Mouse (Mus musculus) limb, embryonic 12.5 days (tissue): ENCODE data around the gene Ran. TPM values are rescaled to one million over a fixed set of nuclear protein-coding genes. Genes with fewer than 3 reads are reported as not detected.
A peak's percentile ranks its signal among the peaks of the same experiment; 100 is the strongest.
"Not testable (repeated sequence)": the region's sequence is repeated elsewhere in the genome, so short reads cannot be mapped to it uniquely, and the experiment has no call there.

Experiments
- ATAC-seq: fragments of 200-750 bp; cut with Nextera tagmentation; 2 replicates; pipeline ENCODE4 v1.8.0; 2017; ENCODE audit warnings: low read depth, moderate TSS enrichment; ENCODE audit not compliant: insufficient number of reproducible peaks, insufficient read depth, low FRiP score, low TSS enrichment
- H3K27ac ChIP-seq: fragments of 300-500 bp; sonication (generic); 2 replicates; pipeline ENCODE4 v1.5.1; 2016; ENCODE audit warnings: mild to moderate bottlenecking, moderate library complexity
- H3K27me3 ChIP-seq: fragments of 300-500 bp; sonication (generic); 2 replicates; pipeline ENCODE4 v1.6.1; 2016; ENCODE audit warnings: mild to moderate bottlenecking, moderate library complexity
- H3K36me3 ChIP-seq: fragments of 300-500 bp; sonication (generic); 2 replicates; pipeline ENCODE4 v1.6.1; 2016; ENCODE audit warnings: mild to moderate bottlenecking, moderate library complexity
- H3K4me1 ChIP-seq: fragments of 300-500 bp; sonication (generic); replicated peaks from 2 replicates; pipeline ENCODE4 v1.6.1; 2016
- H3K4me2 ChIP-seq: fragments of 300-500 bp; sonication (generic); 2 replicates; pipeline ENCODE4 v1.6.1; 2016; ENCODE audit warnings: mild to moderate bottlenecking, moderate library complexity
- H3K4me3 ChIP-seq: fragments of 300-500 bp; sonication (generic); replicated peaks from 2 replicates; pipeline ENCODE4 v1.5.1; 2016; ENCODE audit warnings: mild to moderate bottlenecking
- H3K9ac ChIP-seq: fragments of 300-500 bp; sonication (generic); replicated peaks from 2 replicates; pipeline ENCODE4 v1.6.1; 2016; ENCODE audit warnings: mild to moderate bottlenecking, moderate library complexity
- H3K9me3 ChIP-seq: fragments of 300-500 bp; sonication (generic); 2 replicates; pipeline ENCODE4 v1.6.1; 2016; ENCODE audit warnings: mild to moderate bottlenecking, moderate library complexity
- WGBS: fragments of 180-500 bp; shearing (Covaris S2); methylation state at CpG from one replicate; pipeline ENCODE4 v1.1.7; 2016; 5-methylcytosine and 5-hydroxymethylcytosine counted together
- polyA plus RNA-seq: library from polyadenylated mRNA; unstranded; fragments of >200 nt; fragmentation: Nextera tagmentation; extraction: Ambion mirVana; gene quantifications from 2 replicates; pipeline ENCODE4 v1.2.1, GENCODE M21; 2016

The Ran gene
- polyA plus RNA-seq: 689 and 751 TPM in 2 replicates

GRCm38 (mm10) chr5:129019497-129020299, at the start of gene Ran:
Ran (plus strand) TSS chr5:129020069.
- peaks cover 10% of the 10 kb centered on the region for H3K4me1 ChIP-seq
- WGBS: 1% methylated on average over 75 of the region's 102 CpGs
- peak within 1 kb of the TSS; percentile 87 for H3K4me2 ChIP-seq
- peak within 1 kb of the TSS; percentile 99 for H3K9ac ChIP-seq
- H3K9me3 ChIP-seq: no peaks in the 10 kb centered on the region
- no peaks in the 10 kb centered on the region for H3K27me3 ChIP-seq
- H3K4me3 ChIP-seq: peak within 1 kb of the TSS; percentile 97
- H3K27ac ChIP-seq: peak within 1 kb of the TSS; percentile 97
- ATAC-seq: peak; percentile 87
- H3K36me3 ChIP-seq: peaks cover 28% of the 10 kb centered on the region

GRCm38 (mm10) chr5:128970878-128971277, 49.0 kb upstream of the Ran start:
- no peak overlapping the region for H3K4me3 ChIP-seq
- ATAC-seq: no peak
- H3K9ac ChIP-seq: no peak overlapping the region
- H3K27ac ChIP-seq: no peak overlapping the region
- peaks cover 3% of the 10 kb centered on the region; the same call in 1 of the 2 replicates for H3K27me3 ChIP-seq
- no peaks in the 10 kb centered on the region for H3K36me3 ChIP-seq
- H3K4me1 ChIP-seq: no peaks in the 10 kb centered on the region
- H3K4me2 ChIP-seq: peak overlapping the region; percentile 33; the same call in 1 of the 2 replicates
- H3K9me3 ChIP-seq: 0 out of 2 replicates have a peak, but pooled peaks cover 8% of the 10 kb centered on the region
- 66% methylated on average over 10 of the region's 10 CpGs for WGBS

- Histone ChIP-seq H3K4me2 (peak overlapping the region; percentile 33; the same call in 1 of the 2 replicates), H3K4me1 (no peaks in the 10 kb centered on the region), H3K4me3 (no peak overlapping the region), H3K27me3 (peaks cover 3% of the 10 kb centered on the region; the same call in 1 of the 2 replicates), H3K9ac (0 out of 2 replicates have a peak overlapping the region, but pooled peaks have one; percentile 23), H3K27ac (no peak overlapping the region), H3K9me3 (0 out of 2 replicates have a peak, but pooled peaks cover 8% of the 10 kb centered on the region), H3K36me3 (no peaks in the 10 kb centered on the region)
- 15% methylated on average over 14 of the region's 14 CpGs for WGBS
- ATAC-seq: peak; percentile 26; the same call in 1 of the 2 replicates
These were observed 48.6 kb upstream of the Ran start for GRCm38 (mm10) chr5:128971298-128971697.

GRCm38 (mm10) chr5:128976266-128976665, 43.6 kb upstream of the Ran start:
- WGBS: 25% methylated on average over 4 of the region's 4 CpGs
- no peak overlapping the region for H3K4me2 ChIP-seq
- H3K27me3 ChIP-seq: peaks cover 3% of the 10 kb centered on the region; the same call in 1 of the 2 replicates
- H3K27ac ChIP-seq: no peak overlapping the region
- no peak overlapping the region for H3K9ac ChIP-seq
- H3K36me3 ChIP-seq: no peaks in the 10 kb centered on the region
- H3K9me3 ChIP-seq: peaks cover 3% of the 10 kb centered on the region; the same call in 1 of the 2 replicates
- no peaks in the 10 kb centered on the region for H3K4me1 ChIP-seq
- H3K4me3 ChIP-seq: no peak overlapping the region
- 0 out of 2 replicates have a peak, but pooled peaks have one; percentile 15 for ATAC-seq

- not testable (repeated sequence) for ATAC-seq
- 69% methylated on average over 1 of the region's 1 CpGs for WGBS
These were observed 42.4 kb upstream of the Ran start for GRCm38 (mm10) chr5:128977466-128977865.

GRCm38 (mm10) chr5:128978957-128979356, 40.9 kb upstream of the Ran start:
- Histone ChIP-seq H3K27ac (no peak overlapping the region), H3K9me3 (peaks cover 3% of the 10 kb centered on the region; the same call in 1 of the 2 replicates), H3K36me3 (no peaks in the 10 kb centered on the region), H3K4me1 (no peaks in the 10 kb centered on the region), H3K4me2 (no peak overlapping the region), H3K9ac (no peak overlapping the region), H3K27me3 (no peaks in the 10 kb centered on the region), H3K4me3 (no peak overlapping the region)
- WGBS: 98% methylated on average over 7 of the region's 7 CpGs
- ATAC-seq: no peak

More at GRCm38 (mm10) chr5:128977466-128977865, 42.4 kb upstream of the Ran start:
- H3K27ac ChIP-seq, H3K9me3 ChIP-seq, H3K27me3 ChIP-seq, H3K9ac ChIP-seq, H3K4me2 ChIP-seq, H3K4me1 ChIP-seq, H3K4me3 ChIP-seq, H3K36me3 ChIP-seq: not testable (repeated sequence)

- H3K9me3 ChIP-seq: peaks cover 3% of the 10 kb centered on the region; the same call in 1 of the 2 replicates
- WGBS: 67% methylated on average over 7 of the region's 7 CpGs
- no peak overlapping the region for H3K27ac ChIP-seq
- ATAC-seq: no peak
- no peaks in the 10 kb centered on the region for H3K4me1 ChIP-seq
- H3K4me3 ChIP-seq: no peak overlapping the region
- H3K27me3 ChIP-seq: no peaks in the 10 kb centered on the region
- H3K9ac ChIP-seq: no peak overlapping the region
- no peak overlapping the region for H3K4me2 ChIP-seq
- peaks cover 13% of the 10 kb centered on the region for H3K36me3 ChIP-seq
These were observed 39.0 kb upstream of the Ran start for GRCm38 (mm10) chr5:128980857-128981256.

- H3K9me3 ChIP-seq: peaks cover 3% of the 10 kb centered on the region; the same call in 1 of the 2 replicates
These were observed 38.3 kb upstream of the Ran start for GRCm38 (mm10) chr5:128981607-128982006.

GRCm38 (mm10) chr5:128984536-128984935, 35.3 kb upstream of the Ran start:
- no peak overlapping the region for H3K4me3 ChIP-seq
- no peak overlapping the region for H3K27ac ChIP-seq
- ATAC-seq: no peak
- H3K9ac ChIP-seq: no peak overlapping the region
- H3K27me3 ChIP-seq: no peaks in the 10 kb centered on the region
- peaks cover 29% of the 10 kb centered on the region for H3K36me3 ChIP-seq
- no peak overlapping the region for H3K4me2 ChIP-seq
- no peaks in the 10 kb centered on the region for H3K4me1 ChIP-seq
- H3K9me3 ChIP-seq: no peaks in the 10 kb centered on the region
- 88% methylated on average over 6 of the region's 6 CpGs for WGBS

More at GRCm38 (mm10) chr5:128981607-128982006, 38.3 kb upstream of the Ran start:
- peak; percentile 77 for ATAC-seq
- Histone ChIP-seq H3K4me1 (no peaks in the 10 kb centered on the region), H3K4me3 (no peak overlapping the region), H3K27ac (no peak overlapping the region), H3K4me2 (no peak overlapping the region), H3K27me3 (no peaks in the 10 kb centered on the region), H3K36me3 (peaks cover 18% of the 10 kb centered on the region), H3K9ac (no peak overlapping the region)
- 28% methylated on average over 12 of the region's 12 CpGs for WGBS

- Histone ChIP-seq H3K27ac (no peak overlapping the region), H3K27me3 (no peaks in the 10 kb centered on the region), H3K4me3 (no peak overlapping the region), H3K9ac (no peak overlapping the region), H3K36me3 (peaks cover 37% of the 10 kb centered on the region), H3K4me2 (no peak overlapping the region), H3K9me3 (no peaks in the 10 kb centered on the region), H3K4me1 (no peaks in the 10 kb centered on the region)
- ATAC-seq: no peak
- WGBS: 96% methylated on average over 13 of the region's 13 CpGs
These were observed 33.9 kb upstream of the Ran start for GRCm38 (mm10) chr5:128985946-128986345.

GRCm38 (mm10) chr5:128987141-128987954, 32.5 kb upstream of the Ran start:
- no peak overlapping the region for H3K4me3 ChIP-seq
- 77% methylated on average over 19 of the region's 19 CpGs for WGBS
- no peak overlapping the region for H3K27ac ChIP-seq
- peaks cover 51% of the 10 kb centered on the region for H3K36me3 ChIP-seq
- H3K9ac ChIP-seq: no peak overlapping the region
- H3K9me3 ChIP-seq: no peaks in the 10 kb centered on the region
- H3K4me1 ChIP-seq: no peaks in the 10 kb centered on the region
- no peak for ATAC-seq
- no peak overlapping the region for H3K4me2 ChIP-seq
- no peaks in the 10 kb centered on the region for H3K27me3 ChIP-seq
